Mouse (Mus musculus) forebrain, embryonic 11.5 days (tissue): ENCODE results near the gene Efna3. TPM values are rescaled to one million over a fixed set of nuclear protein-coding genes. Genes with fewer than 3 reads are reported as not detected.

Experiments used
- ATAC-seq: fragments of 200-750 bp; cut with Nextera tagmentation; replicated peaks from 2 replicates; pipeline ENCODE4 v1.8.0; 2017; ENCODE audit warnings: moderate TSS enrichment; ENCODE audit not compliant: low FRiP score
- DNase-seq: peaks from one replicate; pipeline ENCODE4 v3.0.0-alpha.2; 2017; ENCODE audit warnings: low spot score
- H3K27ac ChIP-seq: fragments of 300-500 bp; sonication (generic); 2 replicates; pipeline ENCODE4 v1.5.1; 2014; ENCODE audit warnings: low read depth, low read length
- H3K27me3 ChIP-seq: fragments of 300-500 bp; sonication (generic); 2 replicates; pipeline ENCODE4 v1.6.1; 2014; ENCODE audit warnings: mild to moderate bottlenecking, low read length, mixed read lengths; ENCODE audit not compliant: control insufficient read depth, insufficient read depth
- H3K36me3 ChIP-seq: fragments of 300-500 bp; sonication (generic); 2 replicates; pipeline ENCODE4 v1.6.1; 2014; ENCODE audit warnings: mild to moderate bottlenecking, low read length, moderate library complexity, mixed read lengths; ENCODE audit not compliant: control insufficient read depth, insufficient read depth
- H3K4me1 ChIP-seq: fragments of 300-500 bp; sonication (generic); replicated peaks from 2 replicates; pipeline ENCODE4 v1.6.1; 2014; ENCODE audit warnings: low read length, mixed read lengths; ENCODE audit not compliant: control insufficient read depth, insufficient read depth
- H3K4me2 ChIP-seq: fragments of 300-500 bp; sonication (generic); 2 replicates; pipeline ENCODE4 v1.6.1; 2014; ENCODE audit warnings: low read depth, mild to moderate bottlenecking, low read length, moderate library complexity, mixed read lengths; ENCODE audit not compliant: severe bottlenecking
- H3K4me3 ChIP-seq: fragments of 300-500 bp; sonication (generic); 2 replicates; pipeline ENCODE4 v1.5.1; 2014; ENCODE audit warnings: low read depth, low read length
- H3K9ac ChIP-seq: fragments of 300-500 bp; sonication (generic); 2 replicates; pipeline ENCODE4 v1.6.1; 2014; ENCODE audit warnings: low read length
- H3K9me3 ChIP-seq: fragments of 300-500 bp; sonication (generic); 2 replicates; pipeline ENCODE4 v1.6.1; 2016; ENCODE audit warnings: low read length, mixed read lengths; ENCODE audit not compliant: control insufficient read depth
- WGBS: fragments of 180-500 bp; shearing (Covaris S2); extraction: QIAGEN DNeasy Blood & Tissue Kit; methylation state at CpG from one replicate; pipeline ENCODE4 v1.1.7; 2014; 5-methylcytosine and 5-hydroxymethylcytosine counted together
- polyA plus RNA-seq: library from polyadenylated mRNA; unstranded; fragments of >200 nt; fragmentation: Nextera tagmentation; extraction: Ambion mirVana; gene quantifications from 2 replicates; pipeline ENCODE4 v1.2.1, GENCODE M21; 2014

The Efna3 gene
- polyA plus RNA-seq, 1 experiment from 2014 or later: 7.7 TPM

- DNase-seq: no peak
- WGBS: under 1% methylated on average over 14 of the region's 14 CpGs
These were observed 649 bp downstream of the Efna3 start for GRCm38 (mm10) chr3:89322131-89322500.

GRCm38 (mm10) chr3:89321183-89322130, 1.3 kb downstream of the Efna3 start:
- no peaks in the 10 kb centered on the region for H3K36me3 ChIP-seq
- H3K4me1 ChIP-seq: peaks cover 27% of the 10 kb centered on the region
- 0 out of 2 replicates have a peak, but pooled peaks have one; percentile 7 for ATAC-seq
- H3K9me3 ChIP-seq: no peaks in the 10 kb centered on the region
- peak overlapping the region; percentile 25; the same call in 1 of the 2 replicates for H3K27ac ChIP-seq
- H3K27me3 ChIP-seq: peaks cover 54% of the 10 kb centered on the region
- H3K4me3 ChIP-seq: peak overlapping the region; percentile 57
- peak overlapping the region; percentile 88 for H3K4me2 ChIP-seq
- 1% methylated on average over 65 of the region's 66 CpGs for WGBS
- no peak for DNase-seq
- H3K9ac ChIP-seq: peak overlapping the region; percentile 59

More at GRCm38 (mm10) chr3:89322131-89322500, 649 bp downstream of the Efna3 start:
- no peaks in the 10 kb centered on the region for H3K36me3 ChIP-seq
- peak overlapping the region; percentile 57 for H3K4me3 ChIP-seq
- H3K9ac ChIP-seq: peak overlapping the region; percentile 59
- peak overlapping the region; percentile 88 for H3K4me2 ChIP-seq
- H3K27me3 ChIP-seq: peaks cover 54% of the 10 kb centered on the region
- no peak overlapping the region for H3K27ac ChIP-seq
- H3K9me3 ChIP-seq: no peaks in the 10 kb centered on the region
- H3K4me1 ChIP-seq: peaks cover 27% of the 10 kb centered on the region
- peak; percentile 9 for ATAC-seq

- H3K27me3 ChIP-seq: peaks cover 61% of the 10 kb centered on the region
- under 1% methylated on average over 40 of the region's 41 CpGs for WGBS
- H3K27ac ChIP-seq: peak overlapping the region; percentile 25; the same call in 1 of the 2 replicates
- no peaks in the 10 kb centered on the region for H3K36me3 ChIP-seq
- DNase-seq (peak; percentile 81), ATAC-seq (no peak; the same call in 1 of the 2 replicates)
- H3K4me1 ChIP-seq: peaks cover 33% of the 10 kb centered on the region
- H3K4me2 ChIP-seq: peak overlapping the region; percentile 88
- H3K9me3 ChIP-seq: no peaks in the 10 kb centered on the region
- H3K9ac ChIP-seq: peak overlapping the region; percentile 59
- peak overlapping the region; percentile 57 for H3K4me3 ChIP-seq
These were observed 2.1 kb downstream of the Efna3 start for GRCm38 (mm10) chr3:89320581-89321182.

GRCm38 (mm10) chr3:89319591-89320350, 3.0 kb downstream of the Efna3 start:
- peak overlapping the region; percentile 88 for H3K4me2 ChIP-seq
- ATAC-seq (no peak), DNase-seq (peak; percentile 74)
- peaks cover 61% of the 10 kb centered on the region for H3K27me3 ChIP-seq
- H3K36me3 ChIP-seq: no peaks in the 10 kb centered on the region
- H3K9me3 ChIP-seq: no peaks in the 10 kb centered on the region
- peak overlapping the region; percentile 23; the same call in 1 of the 2 replicates for H3K9ac ChIP-seq
- peaks cover 39% of the 10 kb centered on the region for H3K4me1 ChIP-seq
- H3K4me3 ChIP-seq: peak overlapping the region; percentile 57
- 5% methylated on average over 56 of the region's 58 CpGs for WGBS
- no peak overlapping the region for H3K27ac ChIP-seq

- DNase-seq (no peak), ATAC-seq (no peak)
- H3K27me3 ChIP-seq: peaks cover 61% of the 10 kb centered on the region
- H3K4me3 ChIP-seq: peak overlapping the region; percentile 57
- H3K36me3 ChIP-seq: no peaks in the 10 kb centered on the region
- no peaks in the 10 kb centered on the region for H3K9me3 ChIP-seq
- peak overlapping the region; percentile 88 for H3K4me2 ChIP-seq
- H3K4me1 ChIP-seq: peaks cover 39% of the 10 kb centered on the region
- 6% methylated on average over 21 of the region's 21 CpGs for WGBS
- H3K9ac ChIP-seq: peak overlapping the region; percentile 23; the same call in 1 of the 2 replicates
- H3K27ac ChIP-seq: no peak overlapping the region
These were observed 3.7 kb downstream of the Efna3 start for GRCm38 (mm10) chr3:89318971-89319590.

GRCm38 (mm10) chr3:89318316-89318715, 4.4 kb downstream of the Efna3 start:
- Histone ChIP-seq H3K4me3 (no peak overlapping the region), H3K4me2 (no peak overlapping the region), H3K9me3 (no peaks in the 10 kb centered on the region), H3K27ac (no peak overlapping the region), H3K27me3 (peaks cover 61% of the 10 kb centered on the region), H3K4me1 (peaks cover 39% of the 10 kb centered on the region), H3K9ac (no peak overlapping the region), H3K36me3 (no peaks in the 10 kb centered on the region)
- ATAC-seq (no peak), DNase-seq (no peak)
- 71% methylated on average over 8 of the region's 8 CpGs for WGBS

- H3K27ac ChIP-seq: no peak overlapping the region
- no peak overlapping the region for H3K9ac ChIP-seq
- H3K4me3 ChIP-seq: no peak overlapping the region; the same call in 1 of the 2 replicates
- DNase-seq (no peak), ATAC-seq (no peak)
- peaks cover 56% of the 10 kb centered on the region for H3K27me3 ChIP-seq
- H3K36me3 ChIP-seq: no peaks in the 10 kb centered on the region
- H3K4me2 ChIP-seq: no peak overlapping the region
- peaks cover 39% of the 10 kb centered on the region for H3K4me1 ChIP-seq
- H3K9me3 ChIP-seq: no peaks in the 10 kb centered on the region
- WGBS: 70% methylated on average over 4 of the region's 6 CpGs
These were observed 5.5 kb downstream of the Efna3 start for GRCm38 (mm10) chr3:89317246-89317645.

- 0% methylated on average over 4 of the region's 4 CpGs for WGBS
- Histone ChIP-seq H3K4me2 (no peak overlapping the region), H3K4me3 (no peak overlapping the region; the same call in 1 of the 2 replicates), H3K27ac (no peak overlapping the region), H3K4me1 (peaks cover 37% of the 10 kb centered on the region), H3K9ac (no peak overlapping the region), H3K36me3 (no peaks in the 10 kb centered on the region), H3K27me3 (peaks cover 51% of the 10 kb centered on the region), H3K9me3 (no peaks in the 10 kb centered on the region)
- DNase-seq: peak; percentile 90
- ATAC-seq: peak; percentile 28
These were observed 5.9 kb downstream of the Efna3 start for GRCm38 (mm10) chr3:89316833-89317232.
